Mouse (Mus musculus): ENCODE data around the gene Kyat1.
"Not testable (repeated sequence)": the region's sequence is repeated elsewhere in the genome, so short reads cannot be mapped to it uniquely, and the experiment has no call there.

Kyat1 gene

DNA sequence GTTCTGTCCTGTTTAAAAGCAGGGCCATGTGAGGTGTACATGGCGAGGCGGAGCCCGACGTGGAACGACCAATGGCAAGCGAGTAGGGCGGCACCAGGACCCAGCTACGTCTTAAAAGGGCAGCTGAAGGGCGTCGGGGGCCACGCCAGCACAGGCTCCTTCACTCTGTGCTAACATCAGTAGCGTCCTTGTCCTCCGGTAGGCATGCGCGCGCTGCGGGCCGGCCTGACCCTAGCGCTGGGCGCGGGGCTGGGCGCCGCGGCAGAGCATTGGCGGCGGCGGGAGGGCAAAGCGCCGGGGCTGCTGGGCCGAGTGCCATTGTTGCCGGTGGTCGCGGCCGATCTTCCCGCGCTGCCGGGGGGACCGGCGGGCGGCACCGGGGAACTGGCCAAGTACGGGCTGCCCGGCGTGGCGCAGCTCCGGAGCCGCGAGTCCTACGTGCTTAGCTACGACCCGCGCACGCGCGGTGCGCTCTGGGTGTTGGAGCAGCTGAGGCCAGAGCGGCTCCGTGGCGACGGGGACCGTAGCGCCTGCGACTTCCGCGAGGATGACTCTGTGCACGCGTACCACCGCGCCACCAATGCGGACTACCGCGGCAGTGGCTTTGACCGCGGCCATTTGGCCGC, 34.2 kb downstream of the Kyat1 start, which contains the start of gene Endog:
Endog (plus strand) TSS at position 123 of the 626 bp plus-strand sequence.
- peak; percentile 84 for DNase-seq

- DNase-seq, result no peak
Observed at GRCm38 (mm10) chr2:30166677-30167076, 39.0 kb downstream of the Kyat1 start.

DNA sequence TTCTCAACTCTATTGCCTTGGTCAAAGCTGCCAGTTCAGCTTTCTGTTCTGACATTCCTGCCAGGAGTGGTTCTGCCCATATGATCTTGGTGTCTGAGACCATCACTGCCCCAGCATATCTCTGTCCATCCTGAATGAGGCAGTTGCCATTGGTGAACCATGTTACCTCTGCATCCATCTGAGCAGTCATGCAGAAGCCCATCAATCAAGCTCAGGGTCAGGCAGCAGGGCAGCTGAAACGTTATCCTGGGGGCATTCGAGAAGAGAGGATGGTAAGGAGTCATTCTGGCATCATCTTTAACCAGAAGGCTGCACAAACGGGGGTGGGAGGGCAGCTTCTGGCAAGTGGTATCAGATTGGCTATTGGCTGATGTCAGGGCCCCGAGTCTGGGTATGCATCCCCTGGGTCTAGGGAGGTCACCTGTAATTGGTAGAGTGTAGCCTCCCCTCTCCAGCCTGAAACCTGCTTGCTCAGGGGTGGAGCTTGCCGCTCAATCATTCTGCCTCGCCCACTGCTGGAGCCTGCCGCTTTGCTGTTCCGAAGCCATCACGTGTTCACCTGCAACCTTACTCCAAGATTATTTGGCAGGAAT, 41.2 kb downstream of the Kyat1 start:
- DNase-seq, result no peak

DNA sequence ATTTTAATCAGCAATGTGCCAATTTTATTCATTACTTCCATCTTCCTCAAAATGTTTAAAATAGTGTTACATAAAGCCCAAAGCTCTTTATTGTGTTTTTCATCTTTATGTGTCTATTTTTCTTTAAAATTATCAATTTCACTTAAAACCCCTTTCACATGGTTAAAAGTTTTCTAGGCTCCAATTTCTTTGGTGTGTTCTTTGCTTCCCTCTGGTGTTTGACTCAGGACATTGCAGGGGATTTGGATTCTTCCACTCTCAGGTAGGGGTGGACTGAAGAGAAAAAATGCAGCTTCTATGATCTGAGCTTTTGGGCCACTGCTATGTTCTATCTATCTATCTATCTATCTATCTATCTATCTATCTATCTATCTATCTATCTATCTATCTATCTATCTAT, 43.8 kb downstream of the Kyat1 start:
- peak; percentile 24 for DNase-seq

GRCm38 (mm10) chr2:30159871-30160270, 45.8 kb downstream of the Kyat1 start:
- DNase-seq, result not testable (repeated sequence)

DNA sequence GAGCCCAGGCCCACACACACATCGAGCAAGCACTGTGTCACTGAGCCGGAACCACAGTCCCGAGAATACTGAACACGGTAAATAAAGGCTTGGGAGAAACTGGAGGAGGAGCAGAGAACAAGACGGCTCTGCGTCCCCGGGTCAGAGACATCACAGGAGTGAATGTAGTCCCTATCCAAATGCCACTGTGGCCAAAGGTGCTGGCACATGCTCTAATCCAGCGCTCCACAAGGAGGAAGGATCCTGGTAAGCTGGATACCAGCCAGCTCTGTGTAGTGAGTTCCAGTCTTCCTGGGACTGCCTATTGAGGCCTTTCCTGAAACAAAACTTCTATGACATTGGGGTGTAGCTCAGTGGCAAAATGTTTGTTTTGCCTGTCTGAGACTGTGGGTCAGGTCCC, 53.0 kb downstream of the Kyat1 start:
- DNase-seq, result no peak

- DNase-seq, result no peak
Observed at GRCm38 (mm10) chr2:30151840-30152239, 53.8 kb downstream of the Kyat1 start.

GRCm38 (mm10) chr2:30147466-30147865, 58.2 kb downstream of the Kyat1 start:
- no peak for DNase-seq

- no peak for DNase-seq
Observed at GRCm38 (mm10) chr2:30144436-30144835, 61.2 kb downstream of the Kyat1 start.

GRCm38 (mm10) chr2:30140021-30140420, 65.6 kb downstream of the Kyat1 start:
- not testable (repeated sequence) for DNase-seq

- DNase-seq, result peak; percentile 37
Observed at GRCm38 (mm10) chr2:30136458-30136857, 69.2 kb downstream of the Kyat1 start.

All from liver (tissue).